Mouse (Mus musculus) midbrain, embryonic 15.5 days (tissue): Measurements from ENCODE around the gene Olfr1340. TPM values are rescaled to one million over a fixed set of nuclear protein-coding genes. Genes with fewer than 3 reads are reported as not detected.

Experiments
- ATAC-seq: fragments of 200-750 bp; cut with Nextera tagmentation; replicated peaks from 2 replicates; pipeline ENCODE4 v1.8.0; 2017; ENCODE audit warnings: moderate TSS enrichment
- H3K27ac ChIP-seq: fragments of 300-500 bp; sonication (generic); 2 replicates; pipeline ENCODE4 v1.5.1; 2015; ENCODE audit warnings: mild to moderate bottlenecking, inconsistent platforms
- H3K27me3 ChIP-seq: fragments of 300-500 bp; sonication (generic); replicated peaks from 2 replicates; pipeline ENCODE4 v1.6.1; 2015; ENCODE audit warnings: inconsistent platforms
- H3K36me3 ChIP-seq: fragments of 300-500 bp; sonication (generic); replicated peaks from 2 replicates; pipeline ENCODE4 v1.6.1; 2015; ENCODE audit warnings: inconsistent platforms
- H3K4me1 ChIP-seq: fragments of 300-500 bp; sonication (generic); 2 replicates; pipeline ENCODE4 v1.6.1; 2015; ENCODE audit warnings: inconsistent platforms
- H3K4me2 ChIP-seq: fragments of 300-500 bp; sonication (generic); 2 replicates; pipeline ENCODE4 v1.6.1; 2015; ENCODE audit warnings: inconsistent platforms, mild to moderate bottlenecking, moderate library complexity
- H3K4me3 ChIP-seq: fragments of 300-500 bp; sonication (generic); 2 replicates; pipeline ENCODE4 v1.5.1; 2015; ENCODE audit warnings: mild to moderate bottlenecking, inconsistent platforms
- H3K9ac ChIP-seq: fragments of 300-500 bp; sonication (generic); 2 replicates; pipeline ENCODE4 v1.6.1; 2015; ENCODE audit warnings: mild to moderate bottlenecking, inconsistent platforms
- H3K9me3 ChIP-seq: fragments of 300-500 bp; sonication (generic); 2 replicates; pipeline ENCODE4 v1.6.1; 2016; ENCODE audit warnings: inconsistent platforms
- WGBS: fragments of 180-500 bp; shearing (Covaris S2); methylation state at CpG from one replicate; pipeline ENCODE4 v1.1.7; 2015; ENCODE audit warnings: mixed read lengths; 5-methylcytosine and 5-hydroxymethylcytosine counted together
- polyA plus RNA-seq: library from polyadenylated mRNA; unstranded; fragments of >200 nt; fragmentation: Nextera tagmentation; extraction: Ambion mirVana; gene quantifications from 2 replicates; pipeline ENCODE4 v1.2.1, GENCODE M21; 2015

Gene Olfr1340
- polyA plus RNA-seq = not detected in 2 replicates

GRCm38 (mm10) chr4:118719838-118720237 lies at the start of gene Olfr1340:
Gene Olfr1340, plus strand, starts transcription at chr4:118720138.
- Histone ChIP-seq H3K9ac (no peak within 1 kb of the TSS), H3K4me3 (no peak within 1 kb of the TSS), H3K4me2 (no peak within 1 kb of the TSS), H3K36me3 (no peaks in the 10 kb centered on the region), H3K27ac (no peak within 1 kb of the TSS), H3K9me3 (no peaks in the 10 kb centered on the region), H3K4me1 (no peaks in the 10 kb centered on the region), H3K27me3 (no peaks in the 10 kb centered on the region)
- no peak for ATAC-seq

DNA sequence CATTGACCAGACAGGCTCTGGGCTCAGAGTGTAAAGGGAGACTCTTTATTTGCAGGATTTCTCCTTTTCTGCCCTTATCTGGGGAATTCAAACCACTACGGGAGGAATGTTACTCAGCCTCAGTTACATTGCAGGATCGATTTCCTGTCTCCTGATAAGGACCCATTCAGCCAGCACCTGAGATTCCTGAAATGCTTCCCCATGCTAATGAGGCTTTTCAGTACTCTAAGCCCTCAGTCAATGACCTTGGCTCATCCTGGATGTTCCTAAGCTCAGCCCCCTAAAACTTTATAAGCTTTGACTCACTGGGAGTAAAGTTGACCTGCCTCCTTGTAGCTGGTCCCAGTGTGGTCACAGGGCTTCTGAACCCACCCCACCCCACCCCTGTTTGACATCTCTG lies 32.9 kb upstream of the Olfr1340 start:
- Histone ChIP-seq H3K9me3 (no peaks in the 10 kb centered on the region), H3K27me3 (no peaks in the 10 kb centered on the region), H3K36me3 (no peaks in the 10 kb centered on the region), H3K4me1 (no peaks in the 10 kb centered on the region), H3K4me2 (no peak overlapping the region), H3K9ac (no peak overlapping the region), H3K4me3 (no peak overlapping the region), H3K27ac (no peak overlapping the region)
- WGBS = 72% methylated on average over 2 of the region's 2 CpGs
- ATAC-seq = no peak

GRCm38 (mm10) chr4:118692412-118692973 lies 27.4 kb upstream of the Olfr1340 start, which contains the start of gene Olfr1342:
Gene Olfr1342, minus strand, starts transcription at chr4:118692756.
- Histone ChIP-seq H3K36me3 (no peaks in the 10 kb centered on the region), H3K9me3 (no peaks in the 10 kb centered on the region), H3K27me3 (no peaks in the 10 kb centered on the region), H3K4me1 (no peaks in the 10 kb centered on the region), H3K4me2 (no peak within 1 kb of the TSS), H3K27ac (no peak within 1 kb of the TSS), H3K9ac (no peak within 1 kb of the TSS), H3K4me3 (no peak within 1 kb of the TSS)
- no peak for ATAC-seq
- WGBS = 53% methylated on average over 12 of the region's 12 CpGs

DNA sequence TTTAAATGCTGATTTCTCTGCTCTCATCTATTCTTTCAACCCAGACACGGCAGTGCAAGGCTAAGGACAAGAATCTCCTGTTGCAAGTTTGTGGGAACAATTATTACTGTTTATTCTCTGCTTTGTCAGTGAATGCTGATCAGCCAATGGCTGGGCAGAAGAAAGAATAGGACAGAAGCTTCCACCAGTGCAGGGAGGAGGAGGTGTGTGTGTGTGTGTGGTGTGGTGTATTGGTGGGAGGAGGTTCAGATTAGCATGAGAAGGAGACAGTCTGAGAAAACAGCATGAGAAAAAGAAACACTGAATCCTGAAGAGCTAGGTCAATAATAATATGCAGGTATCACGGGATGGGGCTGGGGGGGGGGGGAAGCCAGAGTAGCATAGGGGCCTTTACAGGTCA lies 26.1 kb upstream of the Olfr1340 start:
- no peak for ATAC-seq
- no peak overlapping the region for H3K4me3 ChIP-seq
- no peaks in the 10 kb centered on the region for H3K27me3 ChIP-seq
- H3K9me3 ChIP-seq = no peaks in the 10 kb centered on the region
- H3K4me2 ChIP-seq = no peak overlapping the region
- no peaks in the 10 kb centered on the region for H3K4me1 ChIP-seq
- no peak overlapping the region for H3K9ac ChIP-seq
- no peaks in the 10 kb centered on the region for H3K36me3 ChIP-seq
- no peak overlapping the region for H3K27ac ChIP-seq
- WGBS = 31% methylated on average over 2 of the region's 2 CpGs

DNA sequence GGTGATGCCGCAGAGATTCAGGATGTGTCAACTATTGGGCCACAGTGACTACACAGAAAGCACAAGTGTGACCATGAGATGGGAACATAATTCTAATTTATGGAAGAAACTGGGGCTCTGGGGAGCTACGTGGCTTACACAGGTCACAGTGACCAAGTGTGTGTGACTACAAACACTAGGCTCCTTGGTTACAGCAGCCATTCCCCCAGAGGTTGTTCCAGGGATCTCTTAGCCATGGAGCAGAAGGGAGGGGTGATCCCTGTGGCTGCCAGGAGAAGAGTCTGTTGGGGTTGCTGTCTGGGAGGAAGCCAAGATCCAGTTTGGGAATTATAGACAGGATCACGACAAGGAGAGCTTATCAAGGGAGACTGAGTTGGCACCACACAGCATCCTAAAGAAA lies 16.7 kb upstream of the Olfr1340 start, which contains the start of gene Olfr1341:
Gene Olfr1341, plus strand, starts transcription at position 301 of the 400 bp plus-strand sequence.
- ATAC-seq = no peak
- WGBS = 81% methylated on average over 3 of the region's 3 CpGs
- Histone ChIP-seq H3K36me3 (no peaks in the 10 kb centered on the region), H3K27me3 (0 out of 2 replicates have a peak, but pooled peaks cover 2% of the 10 kb centered on the region), H3K9ac (no peak within 1 kb of the TSS), H3K4me3 (no peak within 1 kb of the TSS), H3K4me1 (no peaks in the 10 kb centered on the region), H3K27ac (no peak within 1 kb of the TSS), H3K4me2 (no peak within 1 kb of the TSS), H3K9me3 (no peaks in the 10 kb centered on the region)

DNA sequence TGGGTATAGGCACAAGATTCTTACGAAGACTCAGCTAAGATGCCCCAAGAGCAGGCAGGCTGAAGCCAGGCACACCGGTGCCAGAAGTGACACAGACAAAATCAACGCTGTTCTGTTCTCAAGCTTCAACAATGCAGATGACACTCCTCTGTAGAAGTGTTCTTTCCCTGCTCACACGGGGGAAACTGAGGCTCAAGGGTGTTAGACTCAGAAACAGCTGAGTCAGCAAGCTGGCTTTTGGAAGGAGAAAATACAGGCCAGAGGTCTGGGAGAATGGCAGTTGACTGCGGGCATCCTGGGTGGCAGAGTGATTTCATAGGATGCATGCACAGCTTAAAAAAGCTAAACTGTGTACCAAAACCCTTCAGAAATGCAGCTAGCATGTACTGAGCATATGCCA lies 11.9 kb upstream of the Olfr1340 start:
- Histone ChIP-seq H3K36me3 (no peaks in the 10 kb centered on the region), H3K4me2 (no peak overlapping the region), H3K4me3 (no peak overlapping the region), H3K27me3 (0 out of 2 replicates have a peak, but pooled peaks cover 2% of the 10 kb centered on the region), H3K4me1 (no peaks in the 10 kb centered on the region), H3K9ac (no peak overlapping the region), H3K27ac (no peak overlapping the region), H3K9me3 (no peaks in the 10 kb centered on the region)
- WGBS = 79% methylated on average over 5 of the region's 5 CpGs
- no peak for ATAC-seq

- H3K27ac ChIP-seq = no peak overlapping the region
- H3K27me3 ChIP-seq = no peaks in the 10 kb centered on the region
- H3K4me2 ChIP-seq = no peak overlapping the region
- no peaks in the 10 kb centered on the region for H3K36me3 ChIP-seq
- no peaks in the 10 kb centered on the region for H3K9me3 ChIP-seq
- no peak overlapping the region for H3K9ac ChIP-seq
- 18% methylated on average over 1 of the region's 1 CpGs for WGBS
- no peak for ATAC-seq
- H3K4me1 ChIP-seq = no peaks in the 10 kb centered on the region
- H3K4me3 ChIP-seq = no peak overlapping the region
Observed at GRCm38 (mm10) chr4:118711656-118712055, 8.3 kb upstream of the Olfr1340 start.

DNA sequence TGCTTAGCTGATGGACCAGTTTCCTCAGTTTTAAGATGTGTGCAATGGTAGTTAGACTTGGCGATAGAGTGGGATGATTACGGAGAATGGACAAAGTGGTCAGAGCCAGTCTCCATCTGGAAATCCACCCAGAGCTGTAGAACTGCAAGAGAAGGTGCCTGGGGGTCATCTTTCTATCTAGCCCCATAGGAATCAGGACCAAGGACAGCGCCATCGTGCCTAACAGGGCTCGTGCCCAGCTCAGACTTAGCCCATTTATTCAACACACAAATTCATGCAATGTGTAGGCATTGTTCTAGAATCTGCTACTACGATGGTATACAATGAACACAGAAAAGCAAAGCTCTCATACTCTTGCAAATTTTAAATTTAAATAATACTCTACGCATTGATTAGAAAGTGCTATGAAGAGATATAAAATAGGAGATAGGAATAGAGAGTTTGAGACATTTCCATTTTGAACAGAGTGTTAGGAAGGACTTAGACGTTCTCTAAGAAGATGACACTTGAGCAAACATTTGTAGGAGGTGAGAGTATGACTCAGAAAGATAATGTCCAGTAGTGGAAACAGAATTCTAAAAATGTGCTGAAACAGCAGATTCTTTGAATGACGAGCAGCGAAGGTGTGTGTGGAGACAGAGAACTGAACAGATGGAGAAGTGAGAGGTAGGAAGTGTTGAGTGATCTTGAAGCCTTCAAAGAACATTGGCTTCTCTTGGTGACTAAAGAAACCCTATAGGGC lies 2.0 kb downstream of the Olfr1340 start:
- no peaks in the 10 kb centered on the region for H3K27me3 ChIP-seq
- H3K9me3 ChIP-seq = no peaks in the 10 kb centered on the region
- no peaks in the 10 kb centered on the region for H3K36me3 ChIP-seq
- WGBS = 60% methylated on average over 10 of the region's 10 CpGs
- ATAC-seq = no peak
- H3K4me1 ChIP-seq = no peaks in the 10 kb centered on the region
- H3K4me2 ChIP-seq = no peak overlapping the region
- no peak overlapping the region for H3K9ac ChIP-seq
- H3K4me3 ChIP-seq = no peak overlapping the region
- H3K27ac ChIP-seq = no peak overlapping the region

DNA sequence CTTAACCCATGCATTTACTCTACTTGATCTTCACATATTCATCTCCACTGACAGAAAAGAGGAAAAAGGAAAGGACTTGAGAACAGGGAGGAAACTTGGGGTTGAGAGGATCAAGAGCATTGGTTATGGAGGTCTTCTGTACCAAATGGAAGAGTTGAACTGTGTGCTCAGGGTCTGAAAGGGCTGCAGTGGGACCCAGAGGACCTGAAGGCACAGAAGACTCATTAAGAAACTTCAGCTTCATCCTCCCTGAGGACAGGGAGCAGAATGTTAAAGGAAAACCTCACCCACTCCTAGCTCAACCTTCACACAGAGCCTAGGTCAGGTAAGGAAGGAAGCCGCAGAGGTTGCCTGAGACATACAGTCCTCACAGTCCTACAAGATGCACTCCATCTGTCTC lies 11.9 kb downstream of the Olfr1340 start, which contains the start of gene Olfr1339:
Gene Olfr1339, plus strand, starts transcription at position 301 of the 400 bp plus-strand sequence.
- no peak within 1 kb of the TSS for H3K4me2 ChIP-seq
- no peak for ATAC-seq
- no peak within 1 kb of the TSS for H3K9ac ChIP-seq
- WGBS = 93% methylated on average over 1 of the region's 1 CpGs
- no peaks in the 10 kb centered on the region for H3K4me1 ChIP-seq
- no peaks in the 10 kb centered on the region for H3K27me3 ChIP-seq
- no peak within 1 kb of the TSS for H3K27ac ChIP-seq
- H3K4me3 ChIP-seq = no peak within 1 kb of the TSS
- H3K9me3 ChIP-seq = no peaks in the 10 kb centered on the region
- H3K36me3 ChIP-seq = no peaks in the 10 kb centered on the region

GRCm38 (mm10) chr4:118739574-118739973 lies 19.6 kb downstream of the Olfr1340 start:
- H3K4me3 ChIP-seq = no peak overlapping the region
- ATAC-seq = no peak
- H3K9ac ChIP-seq = no peak overlapping the region
- no peaks in the 10 kb centered on the region for H3K9me3 ChIP-seq
- H3K27ac ChIP-seq = no peak overlapping the region
- no peaks in the 10 kb centered on the region for H3K36me3 ChIP-seq
- 60% methylated on average over 3 of the region's 3 CpGs for WGBS
- H3K4me1 ChIP-seq = peaks cover 8% of the 10 kb centered on the region; the same call in 1 of the 2 replicates
- H3K4me2 ChIP-seq = no peak overlapping the region
- peaks cover 6% of the 10 kb centered on the region; the same call in 1 of the 2 replicates for H3K27me3 ChIP-seq

DNA sequence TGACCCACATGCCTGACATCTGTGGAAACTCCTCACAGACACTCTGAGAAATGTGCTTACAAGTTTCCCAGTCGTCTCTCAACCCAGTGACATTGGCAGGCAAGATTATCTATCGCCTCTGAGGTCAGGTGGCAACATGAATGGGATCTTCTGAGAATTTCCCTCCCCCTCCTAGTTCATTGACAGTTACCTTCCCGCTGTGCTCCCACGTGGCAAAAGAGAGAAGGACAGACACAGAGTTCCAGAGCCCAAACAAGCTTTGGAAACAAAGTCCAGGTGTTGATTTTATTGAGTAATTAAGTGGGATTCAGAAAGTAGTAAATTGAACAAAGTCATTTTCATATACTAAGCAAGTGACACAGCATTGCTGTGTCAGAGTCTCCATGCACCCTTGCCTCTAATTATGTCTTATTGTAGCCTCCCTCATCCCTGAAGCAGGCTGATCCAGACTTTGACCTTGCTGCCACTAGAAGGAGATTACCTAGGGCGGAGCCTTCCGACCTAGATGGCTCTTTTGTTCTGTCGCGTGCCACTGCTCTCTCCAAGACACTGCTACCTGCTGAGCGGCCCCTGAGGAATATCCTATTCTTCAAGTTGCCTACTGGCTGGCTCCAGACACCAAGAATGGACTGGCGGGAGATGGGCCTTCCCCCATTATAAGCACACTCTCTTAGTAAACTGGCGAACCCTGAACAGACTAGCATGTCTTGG lies 21.2 kb downstream of the Olfr1340 start:
- Histone ChIP-seq H3K36me3 (no peaks in the 10 kb centered on the region), H3K4me2 (peak overlapping the region; percentile 26; the same call in 1 of the 2 replicates), H3K9ac (no peak overlapping the region), H3K9me3 (no peaks in the 10 kb centered on the region), H3K27ac (no peak overlapping the region), H3K4me3 (no peak overlapping the region), H3K27me3 (peaks cover 6% of the 10 kb centered on the region; the same call in 1 of the 2 replicates), H3K4me1 (peaks cover 8% of the 10 kb centered on the region; the same call in 1 of the 2 replicates)
- 3% methylated on average over 11 of the region's 11 CpGs for WGBS
- no peak for ATAC-seq

GRCm38 (mm10) chr4:118741881-118742280 lies 21.9 kb downstream of the Olfr1340 start:
- Histone ChIP-seq H3K9ac (no peak overlapping the region), H3K27ac (no peak overlapping the region), H3K4me2 (peak overlapping the region; percentile 26), H3K4me1 (peaks cover 8% of the 10 kb centered on the region; the same call in 1 of the 2 replicates), H3K4me3 (no peak overlapping the region), H3K36me3 (no peaks in the 10 kb centered on the region), H3K27me3 (peaks cover 6% of the 10 kb centered on the region; the same call in 1 of the 2 replicates), H3K9me3 (no peaks in the 10 kb centered on the region)
- 5% methylated on average over 16 of the region's 16 CpGs for WGBS
- no peak for ATAC-seq
